Mouse (Mus musculus): ENCODE data around the gene Ly6g6e.

- peak in 1 of 2 experiments; percentile 40; a peak in 1 of 4 replicates for TF ChIP-seq POLR2A (IDR thresholded peaks at IDR 0.05; ENCODE audit: control insufficient read depth in 1 of 2, insufficient read depth in 1 of 2, low read depth in 1 of 2, low read length in 2 of 2, poor library complexity in 1 of 2)
- no peak for TF ChIP-seq ELF1 (IDR thresholded peaks at IDR 0.05; ENCODE audit: low read depth, low read length)
Measured at GRCm38 (mm10) chr17:35105740-35106389, 29.2 kb downstream of the Ly6g6e start.
